Mouse (Mus musculus) G1E (cell line): Measurements from ENCODE around the gene Cdk4. TPM values are rescaled to one million over a fixed set of nuclear protein-coding genes. Genes with fewer than 3 reads are reported as not detected.
A peak's percentile ranks its signal among the peaks of the same experiment; 100 is the strongest.

ENCODE experiments used
- ATAC-seq: 2 replicates; pipeline ENCODE4 v1.8.0; 2016; ENCODE audit warnings: mild to moderate bottlenecking; ENCODE audit not compliant: insufficient number of reproducible peaks, poor library complexity, low FRiP score, severe bottlenecking; ENCODE audit errors: extremely low read depth
- DNase-seq: peaks from one replicate; pipeline ENCODE4 v3.0.0; 2012; ENCODE audit warnings: low spot score
- H3K27me3 ChIP-seq: 2 replicates; pipeline ENCODE4 v1.6.1; 2012; ENCODE audit warnings: mild to moderate bottlenecking, low read length, inconsistent platforms; ENCODE audit not compliant: insufficient read depth
- H3K36me3 ChIP-seq: replicated peaks from 2 replicates; pipeline ENCODE3; 2012; ENCODE audit warnings: mild to moderate bottlenecking, inconsistent platforms
- H3K4me1 ChIP-seq: 2 replicates; pipeline ENCODE4 v1.6.1; 2012; ENCODE audit warnings: low read depth, low read length, inconsistent platforms, mixed read lengths; ENCODE audit not compliant: insufficient read depth
- H3K4me3 ChIP-seq: 2 replicates; pipeline ENCODE4 v1.5.1; 2012; ENCODE audit warnings: low read depth, mild to moderate bottlenecking, inconsistent platforms, low read length, moderate library complexity, mixed read lengths
- H3K9me3 ChIP-seq: replicated peaks from 2 replicates; pipeline ENCODE4 v1.6.1; 2012; ENCODE audit warnings: inconsistent platforms
- CTCF ChIP-seq: IDR thresholded peaks from 2 replicates; pipeline ENCODE4 v1.5.1; 2012; ENCODE audit warnings: low read depth, low read length, inconsistent platforms, mixed read lengths
- GATA1 ChIP-seq: IDR thresholded peaks from 2 replicates; pipeline ENCODE4 v1.6.1; 2012; ENCODE audit warnings: borderline replicate concordance, low read length, inconsistent platforms, mixed read lengths
- GATA2 ChIP-seq: IDR thresholded peaks from 2 replicates; pipeline ENCODE4 v1.6.1; 2012; ENCODE audit warnings: low read depth, low read length, inconsistent platforms, borderline replicate concordance
- POLR2AphosphoS5 ChIP-seq: IDR thresholded peaks from 2 replicates; pipeline ENCODE4 v1.6.1; 2012; ENCODE audit warnings: low read depth, low read length, inconsistent platforms; ENCODE audit not compliant: insufficient replicate concordance
- TAL1 ChIP-seq: conservative IDR thresholded peaks from 2 replicates; pipeline ENCODE4 v1.6.1; 2012; ENCODE audit warnings: low read depth, low read length, inconsistent platforms, mixed read lengths
- polyA plus RNA-seq: library from polyadenylated mRNA; stranded (reverse); fragments of >175 nt; gene quantifications from 2 replicates; pipeline ENCODE4 v1.2.3, GENCODE M21; 2012
- total RNA-seq, 2 experiments: library from RNA; stranded (forward) in 1 of 2; stranded (reverse) in 1 of 2; fragments of 200-1000 nt in 1 of 2; fragments of >200 nt in 1 of 2; fragmentation: Nextera tagmentation in 1 of 2; gene quantifications; 2 replicates each; pipeline ENCODE4 v1.2.3; 2014 to 2017

Cdk4 gene
- total and polyA plus RNA-seq, 3 experiments, result 532 to 1,826 (median 648) TPM

- ATAC-seq (no peak), DNase-seq (no peak)
- H3K36me3 ChIP-seq, result peaks cover 11% of the 10 kb centered on the region
- H3K27me3 ChIP-seq, result peaks cover 17% of the 10 kb centered on the region; the same call in 1 of the 2 replicates
- TF ChIP-seq CTCF, result no peak
- TF ChIP-seq GATA2, result no peak
- no peak for TF ChIP-seq POLR2AphosphoS5
- TF ChIP-seq GATA1, result no peak
- no peak for TF ChIP-seq TAL1
- no peak overlapping the region for H3K4me3 ChIP-seq
- H3K4me1 ChIP-seq, result peaks cover 15% of the 10 kb centered on the region
- H3K9me3 ChIP-seq, result no peaks in the 10 kb centered on the region
These were observed 30.0 kb upstream of the Cdk4 start for GRCm38 (mm10) chr10:127033301-127033741.

DNA sequence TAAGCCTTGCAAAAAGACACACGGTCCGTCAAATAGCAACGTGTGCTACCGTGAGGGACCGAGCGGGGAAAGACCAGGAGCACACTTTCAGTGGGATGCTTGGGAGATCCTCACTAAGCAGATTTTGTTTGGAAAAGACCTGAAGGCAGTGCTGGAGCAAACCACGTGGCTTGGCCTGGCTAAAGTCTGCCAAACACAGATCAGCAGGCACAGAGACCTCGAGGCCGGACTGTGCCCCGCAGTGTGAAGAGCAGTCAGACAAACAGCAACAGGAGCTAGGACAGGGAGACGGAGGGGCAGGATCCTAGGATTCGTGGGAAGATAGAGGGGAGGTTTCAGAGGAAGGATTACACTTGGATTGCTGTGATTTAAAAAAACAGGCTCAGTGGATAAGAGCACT, 27.1 kb upstream of the Cdk4 start:
- no peak for DNase-seq
- H3K4me1 ChIP-seq, result peaks cover 15% of the 10 kb centered on the region
- peaks cover 31% of the 10 kb centered on the region for H3K27me3 ChIP-seq
- TF ChIP-seq GATA2, result no peak
- no peak for TF ChIP-seq CTCF
- no peak for TF ChIP-seq GATA1
- no peak for TF ChIP-seq TAL1
- H3K36me3 ChIP-seq, result no peaks in the 10 kb centered on the region
- no peaks in the 10 kb centered on the region for H3K9me3 ChIP-seq
- no peak overlapping the region for H3K4me3 ChIP-seq
- ATAC-seq, result no peak

- DNase-seq (no peak), ATAC-seq (no peak)
- Histone ChIP-seq H3K36me3 (no peaks in the 10 kb centered on the region), H3K9me3 (no peaks in the 10 kb centered on the region), H3K27me3 (peaks cover 34% of the 10 kb centered on the region), H3K4me3 (no peak overlapping the region), H3K4me1 (peaks cover 22% of the 10 kb centered on the region)
- TF ChIP-seq GATA1, result no peak
- TF ChIP-seq TAL1, result no peak
- no peak for TF ChIP-seq POLR2AphosphoS5
These were observed 25.7 kb upstream of the Cdk4 start for GRCm38 (mm10) chr10:127037641-127038040.

DNA sequence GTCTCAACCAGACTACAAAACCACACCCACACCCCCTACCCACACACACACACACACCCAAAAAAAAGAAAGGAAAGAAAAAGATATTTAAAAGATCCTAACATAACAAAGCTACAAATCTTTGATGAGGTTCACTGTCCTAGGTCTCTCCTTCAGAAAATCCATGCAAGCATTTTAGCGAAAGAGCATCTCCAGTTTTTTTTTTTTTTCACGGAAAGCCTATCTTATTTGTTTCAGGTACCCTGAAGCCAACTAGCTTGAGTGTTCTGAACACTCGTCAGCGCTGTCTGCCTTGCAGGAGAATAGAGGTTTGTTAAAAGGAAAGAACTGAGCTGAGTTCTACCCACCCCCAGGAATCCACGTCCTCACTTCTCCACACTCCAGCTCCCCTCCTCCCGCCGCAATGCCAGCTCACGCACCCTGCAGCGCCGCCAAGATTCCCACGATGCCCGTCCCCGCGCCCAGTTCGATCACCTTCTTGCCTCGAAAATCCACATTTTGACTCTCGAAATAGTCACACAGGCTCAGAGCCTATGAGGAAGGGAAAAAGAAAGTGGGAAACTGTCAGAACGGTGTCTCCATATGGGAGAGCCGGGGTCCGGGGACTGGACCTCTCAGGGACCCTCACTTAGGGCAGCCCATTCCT, 22.6 kb upstream of the Cdk4 start:
- Histone ChIP-seq H3K4me3 (peak overlapping the region; percentile 94), H3K27me3 (peaks cover 32% of the 10 kb centered on the region), H3K4me1 (peaks cover 33% of the 10 kb centered on the region), H3K36me3 (peaks cover 27% of the 10 kb centered on the region), H3K9me3 (no peaks in the 10 kb centered on the region)
- DNase-seq, result no peak
- no peak for TF ChIP-seq GATA1
- TF ChIP-seq GATA2, result no peak
- ATAC-seq, result no peak

DNA sequence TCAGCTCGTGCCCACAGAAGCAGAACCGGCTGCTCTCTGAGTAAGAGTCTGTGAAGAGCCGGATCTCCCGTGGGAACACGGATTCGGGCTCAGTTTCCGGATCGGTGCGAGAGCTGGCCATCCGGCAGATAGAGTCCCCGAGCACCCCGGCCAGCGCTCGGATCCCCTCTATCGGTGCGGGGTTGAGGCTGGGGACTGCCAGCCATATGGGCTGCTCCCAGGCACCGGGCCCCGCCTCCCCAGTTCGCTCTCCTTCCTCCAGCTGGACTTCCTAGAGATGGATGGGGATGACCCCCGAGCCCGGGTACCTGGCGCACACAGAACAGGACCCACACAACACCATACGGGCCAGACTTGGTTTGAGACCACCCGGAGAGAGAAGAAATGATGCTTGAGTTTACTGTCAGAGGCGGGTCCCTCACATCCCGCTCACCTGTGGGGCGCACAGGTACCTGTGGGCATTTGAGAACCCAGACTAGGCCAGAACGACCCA, 22.0 kb upstream of the Cdk4 start, which contains the start of the genes Mettl1 and Eef1akmt3:
Gene Mettl1, plus strand, starts transcription at position 141 of the 493 bp plus-strand sequence.
Gene Eef1akmt3, minus strand, starts transcription at position 240 of the 493 bp plus-strand sequence.
- Histone ChIP-seq H3K27me3 (peaks cover 27% of the 10 kb centered on the region), H3K36me3 (peaks cover 34% of the 10 kb centered on the region), H3K4me1 (peaks cover 33% of the 10 kb centered on the region), H3K4me3 (peak within 1 kb of the TSS; percentile 94), H3K9me3 (no peaks in the 10 kb centered on the region)
- ATAC-seq (peak; percentile 24; the same call in 1 of the 2 replicates), DNase-seq (peak; percentile 61)
- TF ChIP-seq POLR2AphosphoS5, result no peak
- TF ChIP-seq TAL1, result no peak
- TF ChIP-seq CTCF, result no peak
- no peak for TF ChIP-seq GATA2
- no peak for TF ChIP-seq GATA1

GRCm38 (mm10) chr10:127041774-127042338, 21.5 kb upstream of the Cdk4 start:
- H3K4me1 ChIP-seq, result peaks cover 33% of the 10 kb centered on the region
- DNase-seq, result peak; percentile 79
- peak; percentile 64 for ATAC-seq
- no peaks in the 10 kb centered on the region for H3K9me3 ChIP-seq
- peaks cover 25% of the 10 kb centered on the region for H3K27me3 ChIP-seq
- no peak for TF ChIP-seq CTCF
- no peak for TF ChIP-seq POLR2AphosphoS5
- TF ChIP-seq TAL1, result no peak
- no peak for TF ChIP-seq GATA2
- no peak for TF ChIP-seq GATA1
- peaks cover 39% of the 10 kb centered on the region for H3K36me3 ChIP-seq
- H3K4me3 ChIP-seq, result peak overlapping the region; percentile 94
